ENCODE assay signal across 16 mouse cellular contexts in the genomic region with DNA sequence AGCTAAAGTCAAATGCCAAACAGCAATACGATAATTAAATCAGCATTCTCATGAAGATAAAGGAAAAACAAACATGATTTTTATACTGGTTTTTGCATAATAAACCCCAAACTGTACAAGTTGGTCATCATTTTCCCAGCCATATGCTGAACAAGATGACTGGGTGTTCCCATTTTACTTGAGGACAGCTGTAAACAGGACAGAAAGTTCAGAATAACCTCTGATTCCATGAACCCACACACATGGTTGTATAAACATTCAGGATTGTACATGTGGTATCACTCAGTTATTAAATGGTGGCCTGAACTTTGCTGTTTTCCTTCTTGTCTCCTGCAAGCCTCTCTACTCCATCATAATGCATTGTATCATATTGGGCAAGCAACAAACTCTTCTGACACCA.
"Had no signal": no experiment of that assay in that cellular context is flagged by ENCODE, and none has a peak within 500 bp of the region (broad histone marks: within the 10 kb centered on the region; RNA-seq: fewer than 3 reads in every experiment).

No protein-coding gene starts in this region.

- H3K9me3 ChIP-seq: megakaryocyte, embryonic 14.5 days; midbrain, embryonic 13.5 days; midbrain, embryonic 15.5 days; neural tube, embryonic 12.5 days; stomach, embryonic 15.5 days had no signal

- DNase-seq: liver, postnatal 0 days; lung, adult 2 months; lung, postnatal 14 days; lung, postnatal 36 days; right cerebral cortex, postnatal 14 days; thymus, adult 2 months; thymus, postnatal 25 days; thymus, postnatal 4 days had no signal

- H3K4me2 ChIP-seq: midbrain, embryonic 11.5 days; midbrain, embryonic 13.5 days; midbrain, embryonic 15.5 days; neural tube, embryonic 12.5 days; stomach, embryonic 15.5 days had no signal

- H3K27me3 ChIP-seq: megakaryocyte, embryonic 14.5 days; midbrain, embryonic 13.5 days; midbrain, embryonic 15.5 days; neural tube, embryonic 12.5 days; stomach, embryonic 15.5 days had no signal

- H3K4me1 ChIP-seq: megakaryocyte, embryonic 14.5 days; midbrain, embryonic 13.5 days; midbrain, embryonic 15.5 days; neural tube, embryonic 12.5 days; stomach, embryonic 15.5 days had no signal

- H3K36me3 ChIP-seq: midbrain, embryonic 13.5 days; midbrain, embryonic 15.5 days; neural tube, embryonic 12.5 days; stomach, embryonic 15.5 days had no signal

- H3K4me3 ChIP-seq: megakaryocyte, embryonic 14.5 days; midbrain, embryonic 13.5 days; midbrain, embryonic 15.5 days; neural tube, embryonic 12.5 days; stomach, embryonic 15.5 days had no signal

- H3K9ac ChIP-seq: liver, postnatal 0 days; midbrain, embryonic 13.5 days; midbrain, embryonic 15.5 days; neural tube, embryonic 12.5 days; stomach, embryonic 15.5 days had no signal

- H3K27ac ChIP-seq: macrophage; midbrain, embryonic 13.5 days; midbrain, embryonic 15.5 days; neural tube, embryonic 12.5 days; stomach, embryonic 15.5 days; stomach, postnatal 0 days had no signal

- ATAC-seq: liver, postnatal 0 days; midbrain, embryonic 13.5 days; midbrain, embryonic 15.5 days had no signal
